Mouse (Mus musculus): ENCODE data around the gene Pptc7. TPM values are rescaled to one million over a fixed set of nuclear protein-coding genes. Genes with fewer than 3 reads are reported as not detected.

Pptc7 gene
- total RNA-seq, 2 experiments from 2014 or later, result 39.6 to 74.8 TPM

DNA sequence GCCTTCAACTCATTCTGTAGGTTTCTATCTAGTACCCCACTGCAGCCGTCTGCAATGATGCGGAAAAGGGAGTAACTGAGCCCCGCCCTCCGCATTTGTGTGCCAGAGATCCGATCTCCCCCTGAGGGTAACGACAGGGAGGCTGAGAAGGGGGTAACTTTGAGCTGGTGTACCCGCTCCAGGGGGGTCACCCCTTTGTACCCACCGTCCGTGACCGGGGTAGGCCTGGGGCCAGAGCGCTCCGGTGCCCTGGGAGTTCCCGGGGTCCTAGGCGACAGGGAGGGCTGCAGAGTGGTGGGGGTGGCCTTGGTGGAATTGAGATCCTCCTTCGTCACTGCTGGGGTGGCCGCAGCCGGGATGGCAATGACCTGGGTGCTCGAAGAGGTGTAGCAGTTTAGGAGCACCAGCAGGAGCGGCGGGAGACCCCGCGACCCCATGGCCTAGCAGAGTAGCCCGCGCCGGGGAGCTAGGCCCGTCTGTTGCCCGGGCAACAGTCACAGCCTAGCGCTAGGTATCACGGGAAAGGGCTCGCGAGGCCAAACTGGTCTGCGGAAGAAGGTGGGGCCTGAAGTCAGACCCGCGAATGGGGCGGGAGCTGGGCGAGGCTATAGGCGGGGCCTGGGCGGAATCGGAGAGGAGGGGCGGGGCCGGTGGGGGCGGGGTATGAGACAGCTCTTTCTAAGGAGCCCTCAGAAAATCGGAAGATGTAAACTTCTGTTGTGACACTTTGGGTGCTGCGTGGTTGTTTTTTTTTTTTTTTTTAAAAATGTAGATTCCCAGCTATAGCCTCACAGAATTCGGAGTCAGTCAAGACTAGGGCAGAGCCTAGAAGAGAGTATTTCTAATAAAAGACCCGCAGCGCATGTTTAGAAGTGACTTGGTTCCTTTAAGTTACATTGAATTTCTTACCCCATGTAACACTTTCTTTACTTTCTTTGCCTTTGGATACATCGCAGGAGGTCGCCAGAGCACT, 19.9 kb upstream of the Pptc7 start, which contains the start of gene Tctn1:
Gene Tctn1 (minus strand): TSS at position 528 of the 973 bp plus-strand sequence.
- DNase-seq, result peak; percentile 94
- intact Hi-C loops (cut with DNase I; ENCODE audit: low total_unique reads), result loop anchor here (5.0 kb wide), 1 partner anchor 132 kb away; no protein-coding TSS in a partner anchor

- no peak for DNase-seq
- intact Hi-C loops (cut with DNase I; ENCODE audit: low total_unique reads), result no loop called here
Measured at GRCm38 (mm10) chr5:122265187-122265586, 19.0 kb upstream of the Pptc7 start.

DNA sequence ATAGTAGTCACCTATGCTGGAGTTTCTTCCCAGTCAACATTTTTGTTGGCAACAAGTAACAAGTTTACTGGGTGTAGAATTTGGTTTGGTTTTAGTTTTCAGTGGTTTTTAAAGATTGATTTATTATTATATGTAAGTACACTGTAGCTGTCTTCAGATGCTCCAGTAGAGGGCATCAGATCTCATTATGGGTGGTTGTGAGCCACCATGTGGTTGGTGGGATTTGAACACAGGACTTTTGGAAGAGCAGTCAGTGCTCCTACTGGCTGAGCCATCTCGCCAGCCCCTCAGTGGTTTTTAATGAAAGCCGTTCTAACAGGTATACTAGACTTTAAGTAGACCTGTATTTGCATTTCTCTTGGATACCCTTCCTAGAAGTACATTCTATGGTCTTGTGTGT, 18.2 kb upstream of the Pptc7 start:
- intact Hi-C loops (cut with DNase I; ENCODE audit: low total_unique reads), result loop anchor here (2.0 kb wide), 1 partner anchor 75 kb away; no protein-coding TSS in a partner anchor
- no peak for DNase-seq

DNA sequence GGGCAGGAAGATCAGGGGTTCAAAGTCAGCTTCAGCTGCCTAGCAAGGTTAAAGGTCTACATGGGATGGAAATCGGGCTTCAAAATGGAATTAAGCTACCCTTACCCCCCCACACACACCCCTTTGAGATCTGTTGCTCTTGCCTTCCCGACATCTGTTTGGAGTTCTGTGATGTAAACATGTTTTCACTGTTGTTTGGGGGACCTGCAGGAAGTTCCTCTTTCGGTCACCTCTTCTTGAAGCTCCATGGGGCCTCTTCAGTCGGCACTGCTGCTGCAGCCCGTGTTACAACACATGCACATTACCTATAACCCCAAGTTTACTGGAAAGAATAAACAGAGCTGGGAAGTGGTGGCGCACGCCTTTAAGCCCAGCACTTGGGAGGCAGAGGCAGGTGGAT, 17.0 kb upstream of the Pptc7 start:
- intact Hi-C loops (cut with DNase I; ENCODE audit: low total_unique reads), result loop anchor here (2.0 kb wide), 1 partner anchor 74 kb away; no protein-coding TSS in a partner anchor
- DNase-seq, result no peak

- intact Hi-C loops (cut with DNase I; ENCODE audit: low total_unique reads), result loop anchor here (2.0 kb wide), 1 partner anchor 73 kb away; no protein-coding TSS in a partner anchor
- peak; percentile 67 for DNase-seq
Measured at GRCm38 (mm10) chr5:122267899-122268298, 16.3 kb upstream of the Pptc7 start.

DNA sequence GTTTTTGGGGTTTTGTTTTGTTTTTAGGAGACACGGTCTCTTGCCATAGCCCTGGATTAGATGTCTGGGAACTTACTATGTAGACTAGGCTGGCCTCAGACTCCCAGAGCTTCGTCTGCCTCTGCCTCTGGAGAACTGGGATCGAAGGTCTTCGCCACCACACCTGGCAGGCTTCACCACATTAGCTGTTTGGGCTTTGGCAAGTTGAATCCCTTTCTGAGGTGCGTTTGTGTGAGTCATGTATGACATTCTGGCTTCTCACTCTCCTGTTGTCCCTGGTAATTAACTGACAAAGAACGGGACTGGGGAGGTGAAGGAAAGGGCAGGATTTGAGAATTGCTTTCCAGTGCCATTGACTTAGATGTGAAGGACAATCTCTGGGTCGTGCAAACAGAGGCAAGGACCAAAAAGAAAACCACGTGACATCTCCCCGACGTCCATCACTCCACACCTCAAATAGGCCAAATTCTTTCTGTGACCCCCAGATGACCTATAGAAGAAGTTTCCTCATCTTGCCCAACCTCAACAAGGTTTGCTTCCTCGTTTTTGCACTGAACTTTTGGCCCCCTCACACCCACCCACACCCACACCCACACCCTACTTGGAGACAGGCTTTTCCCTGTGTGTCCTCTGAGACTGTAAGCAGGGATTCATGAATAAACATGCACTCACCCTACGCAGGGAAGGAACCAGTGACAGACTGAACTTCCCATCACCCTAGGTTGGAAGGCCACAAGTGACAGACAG, 15.1 kb upstream of the Pptc7 start:
- intact Hi-C loops (cut with DNase I; ENCODE audit: low total_unique reads), result no loop called here
- DNase-seq, result no peak

DNA sequence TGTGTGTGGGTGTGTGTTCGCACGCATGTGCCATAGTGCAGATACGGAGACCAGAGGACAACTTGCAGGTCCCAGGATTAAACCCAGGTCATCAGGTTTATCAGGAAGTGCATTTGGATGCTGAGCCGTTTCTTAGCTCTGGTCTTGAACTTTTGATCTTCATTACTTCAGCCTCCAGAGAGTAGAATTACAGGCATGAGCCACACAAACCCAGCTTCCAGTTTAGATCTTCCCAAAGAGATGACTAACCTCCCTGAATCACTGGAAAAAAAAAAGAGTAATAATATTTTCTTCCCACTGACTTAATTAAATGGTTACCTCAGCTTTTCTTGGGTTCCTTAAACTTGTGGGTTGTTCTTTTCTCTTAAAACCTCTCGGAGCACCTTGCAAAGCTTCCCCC, 11.3 kb upstream of the Pptc7 start:
- DNase-seq, result no peak
- intact Hi-C loops (cut with DNase I; ENCODE audit: low total_unique reads), result no loop called here

GRCm38 (mm10) chr5:122274785-122275184, 9.4 kb upstream of the Pptc7 start:
- intact Hi-C loops (cut with DNase I; ENCODE audit: low total_unique reads), result no loop called here
- DNase-seq, result no peak

- DNase-seq, result no peak
- intact Hi-C loops (cut with DNase I; ENCODE audit: low total_unique reads), result no loop called here
Measured at GRCm38 (mm10) chr5:122278946-122279345, 5.2 kb upstream of the Pptc7 start.

- intact Hi-C loops (cut with DNase I; ENCODE audit: low total_unique reads), result no loop called here
- no peak for DNase-seq
Measured at GRCm38 (mm10) chr5:122279799-122280421, 4.3 kb upstream of the Pptc7 start.

GRCm38 (mm10) chr5:122280422-122280826, 3.7 kb upstream of the Pptc7 start:
- DNase-seq, result no peak
- intact Hi-C loops (cut with DNase I; ENCODE audit: low total_unique reads), result no loop called here

DNA sequence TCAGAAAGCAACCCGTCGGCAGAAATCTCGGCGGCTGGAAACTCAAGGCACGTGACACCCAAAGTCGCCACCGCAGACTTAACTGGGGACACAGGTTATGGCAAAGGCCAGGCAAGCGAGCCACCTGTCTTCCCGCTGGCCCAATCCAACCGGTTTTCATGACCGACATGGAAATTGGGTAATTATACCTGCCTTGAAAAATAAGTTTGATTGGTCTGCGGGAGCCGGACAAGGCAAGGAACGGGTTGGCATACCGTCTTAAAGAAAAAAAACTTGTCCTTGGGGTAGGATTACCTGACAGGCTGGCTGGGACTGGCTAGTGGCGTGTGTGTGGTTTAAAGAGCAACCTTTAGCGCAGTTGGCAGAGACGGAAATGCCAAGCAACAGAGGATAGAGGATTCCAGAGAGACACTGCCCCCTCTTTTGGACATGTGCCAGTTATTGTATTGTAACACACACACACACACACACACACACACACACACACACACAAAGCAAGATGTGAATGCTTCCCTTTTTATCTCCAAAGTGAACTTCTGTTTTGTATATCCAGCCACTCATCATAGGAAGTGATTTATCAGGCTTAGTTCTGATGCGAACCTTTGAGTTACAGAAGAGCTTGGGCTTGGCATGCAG, 3.2 kb upstream of the Pptc7 start:
- peak; percentile 66 for DNase-seq
- intact Hi-C loops (cut with DNase I; ENCODE audit: low total_unique reads), result no loop called here

DNA sequence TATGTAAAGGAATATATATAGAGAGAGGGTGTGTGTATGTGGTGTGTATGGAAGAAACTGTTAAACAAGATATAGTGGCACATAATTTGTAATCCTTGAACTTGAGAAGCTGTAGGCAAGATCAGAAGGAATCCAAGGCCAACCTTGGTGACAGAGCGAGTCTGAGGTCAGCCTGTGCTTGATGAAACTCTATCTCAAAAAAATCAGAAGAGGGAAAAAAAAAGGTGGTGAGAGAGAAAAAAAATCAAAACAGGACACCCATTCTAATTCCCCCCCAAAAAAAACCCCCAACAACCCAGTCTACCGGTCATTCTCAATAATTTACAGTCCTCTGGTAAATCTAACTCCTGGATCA, 360 bp upstream of the Pptc7 start:
- intact Hi-C loops (cut with DNase I; ENCODE audit: low total_unique reads), result no loop called here

DNA sequence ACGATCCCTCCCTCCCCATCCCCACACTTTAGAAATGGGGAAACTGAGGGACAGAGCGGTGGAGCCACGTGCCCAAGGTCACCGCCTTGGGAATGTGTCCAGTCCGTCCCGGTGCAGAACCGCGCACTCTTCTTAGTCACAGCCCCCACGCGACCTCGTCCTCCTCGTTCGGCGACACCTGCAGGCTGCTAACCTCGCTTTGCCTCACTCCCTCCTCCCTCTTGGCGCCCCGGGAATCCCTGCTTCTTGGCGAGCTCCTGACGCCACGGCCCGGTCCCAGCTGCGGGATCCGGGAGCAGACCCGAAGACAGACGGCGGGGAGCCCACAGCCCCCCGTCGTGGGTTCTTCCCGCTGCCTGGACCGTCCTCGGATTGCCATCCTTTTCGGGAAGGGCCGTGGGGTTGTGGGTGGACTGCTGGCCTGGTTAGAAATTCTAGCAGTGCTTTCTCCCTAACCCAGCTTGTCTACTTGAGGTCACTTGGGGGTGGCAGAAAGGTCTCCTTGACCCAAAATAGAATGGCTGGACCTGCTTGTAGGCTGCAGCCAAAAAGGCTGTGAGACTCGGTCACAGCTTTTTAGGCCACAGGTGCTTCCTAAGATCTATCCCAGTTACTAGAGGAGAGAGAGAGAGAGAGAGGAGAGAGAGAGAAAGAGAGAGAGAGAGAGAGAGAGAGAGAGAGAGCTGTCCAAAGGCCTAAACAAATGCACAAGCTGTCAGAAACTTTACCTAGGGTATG, 1.0 kb downstream of the Pptc7 start:
- intact Hi-C loops (cut with DNase I; ENCODE audit: low total_unique reads), result no loop called here
- peak; percentile 69 for DNase-seq

More for the DNA sequence above, 360 bp upstream of the Pptc7 start:
- DNase-seq, result no peak

DNA sequence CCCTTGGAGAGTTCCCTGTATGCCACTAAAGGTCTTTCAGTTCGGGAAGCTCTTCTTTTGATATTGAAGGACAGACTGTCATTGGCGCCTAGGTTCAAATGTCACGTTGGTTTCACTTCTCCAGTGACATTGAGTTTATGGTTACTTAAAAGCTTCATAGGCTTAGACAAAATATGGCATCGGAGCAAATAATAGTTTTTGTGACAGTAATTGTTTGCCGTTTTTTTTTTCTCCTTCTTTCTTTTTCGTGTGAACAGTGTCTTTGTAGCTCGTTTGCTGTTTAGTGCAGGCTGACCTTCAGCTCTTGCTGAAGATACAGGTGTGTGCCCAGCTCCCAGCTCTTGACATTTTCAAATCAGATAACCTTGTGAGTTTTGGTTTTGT, 1.6 kb downstream of the Pptc7 start:
- intact Hi-C loops (cut with DNase I; ENCODE audit: low total_unique reads), result no loop called here
- DNase-seq, result no peak

GRCm38 (mm10) chr5:122286191-122286590, 2.0 kb downstream of the Pptc7 start:
- intact Hi-C loops (cut with DNase I; ENCODE audit: low total_unique reads), result no loop called here
- no peak for DNase-seq

DNA sequence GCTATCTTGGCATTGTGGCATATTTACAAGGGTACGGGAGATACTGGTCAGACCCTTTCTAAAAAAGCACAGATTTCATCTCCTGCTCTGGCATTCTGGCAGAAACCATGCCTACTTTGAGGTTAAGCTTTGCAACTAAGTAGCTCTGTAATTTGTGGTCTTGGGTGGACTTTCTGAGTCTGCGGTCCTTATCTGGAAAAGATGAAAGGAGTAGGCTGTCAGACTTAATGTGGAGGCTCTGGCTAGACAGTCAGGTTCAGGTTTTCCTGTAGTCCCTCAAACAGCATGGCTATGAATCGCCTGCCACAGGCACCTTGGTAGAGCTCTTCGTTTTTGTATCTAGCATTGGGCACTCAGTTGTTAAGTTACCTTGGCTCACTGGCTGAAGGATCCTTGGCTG, 2.9 kb downstream of the Pptc7 start:
- DNase-seq, result no peak
- intact Hi-C loops (cut with DNase I; ENCODE audit: low total_unique reads), result no loop called here

- DNase-seq, result peak; percentile 34
- intact Hi-C loops (cut with DNase I; ENCODE audit: low total_unique reads), result no loop called here
Measured at GRCm38 (mm10) chr5:122288147-122288811, 4.1 kb downstream of the Pptc7 start.

Measured in gastrocnemius, postnatal 14 days (tissue).